Mouse (Mus musculus) heart, embryonic 14.5 days (tissue): ENCODE data around the gene Ube2cbp. TPM values are rescaled to one million over a fixed set of nuclear protein-coding genes. Genes with fewer than 3 reads are reported as not detected.

Source experiments
- ATAC-seq: fragments of 200-750 bp; cut with Nextera tagmentation; 2 replicates; pipeline ENCODE4 v1.8.0; 2017; ENCODE audit warnings: low read depth, moderate TSS enrichment; ENCODE audit not compliant: insufficient number of reproducible peaks, insufficient read depth, low FRiP score
- H3K27ac ChIP-seq, 2 experiments: fragments of 200-500 bp in 1 of 2; fragments of 300-500 bp in 1 of 2; sonication (generic) in 1 of 2; replicated peaks in 1 of 2; 2 replicates each; pipeline ENCODE4 v1.5.1; 2012 to 2014; ENCODE audit warnings: low read depth in 2 of 2, low read length in 2 of 2, control low read depth in 1 of 2, mild to moderate bottlenecking in 1 of 2, mixed read lengths in 1 of 2; ENCODE audit not compliant: control insufficient read depth in 1 of 2, insufficient read depth in 1 of 2
- H3K27me3 ChIP-seq: fragments of 300-500 bp; sonication (generic); 2 replicates; pipeline ENCODE4 v1.6.1; 2014; ENCODE audit warnings: mild to moderate bottlenecking, low read length, control low read depth; ENCODE audit not compliant: control insufficient read depth, insufficient read depth
- H3K36me3 ChIP-seq: fragments of 300-500 bp; sonication (generic); 2 replicates; pipeline ENCODE4 v1.6.1; 2014; ENCODE audit warnings: mild to moderate bottlenecking, control low read depth, low read length, mixed read lengths; ENCODE audit not compliant: control insufficient read depth, insufficient read depth
- H3K4me1 ChIP-seq, 2 experiments: fragments of 200-500 bp in 1 of 2; fragments of 300-500 bp in 1 of 2; sonication (generic) in 1 of 2; 2 replicates each; pipeline ENCODE4 v1.6.1; 2012 to 2014; ENCODE audit warnings: low read length in 2 of 2, control low read depth in 1 of 2, mixed read lengths in 1 of 2; ENCODE audit not compliant: control insufficient read depth in 2 of 2, insufficient read depth in 2 of 2
- H3K4me2 ChIP-seq: fragments of 300-500 bp; sonication (generic); 2 replicates; pipeline ENCODE4 v1.6.1; 2014; ENCODE audit warnings: mild to moderate bottlenecking, low read length
- H3K4me3 ChIP-seq, 2 experiments: fragments of 200-500 bp in 1 of 2; fragments of 300-500 bp in 1 of 2; sonication (generic) in 1 of 2; 2 replicates each; pipeline ENCODE4 v1.5.1; 2012 to 2014; ENCODE audit warnings: low read length in 2 of 2, mild to moderate bottlenecking in 2 of 2, control low read depth in 1 of 2, low read depth in 1 of 2, moderate library complexity in 1 of 2; ENCODE audit not compliant: control insufficient read depth in 1 of 2, insufficient read depth in 1 of 2
- H3K9ac ChIP-seq: fragments of 300-500 bp; sonication (generic); 2 replicates; pipeline ENCODE4 v1.6.1; 2014; ENCODE audit warnings: mild to moderate bottlenecking, low read length
- H3K9me3 ChIP-seq: fragments of 300-500 bp; sonication (generic); 2 replicates; pipeline ENCODE4 v1.6.1; 2016; ENCODE audit warnings: low read length, control low read depth; ENCODE audit not compliant: control insufficient read depth
- WGBS: fragments of 180-500 bp; shearing (Covaris S2); extraction: QIAGEN DNeasy Blood & Tissue Kit; methylation state at CpG from one replicate; pipeline ENCODE4 v1.1.7; 2014; 5-methylcytosine and 5-hydroxymethylcytosine counted together
- polyA plus RNA-seq: library from polyadenylated mRNA; unstranded; fragments of >200 nt; fragmentation: Nextera tagmentation; extraction: Ambion mirVana; gene quantifications from 2 replicates; pipeline ENCODE4 v1.2.1, GENCODE M21; 2014

Gene Ube2cbp
- polyA plus RNA-seq, 1 experiment from 2014 or later = 4.6 TPM

DNA sequence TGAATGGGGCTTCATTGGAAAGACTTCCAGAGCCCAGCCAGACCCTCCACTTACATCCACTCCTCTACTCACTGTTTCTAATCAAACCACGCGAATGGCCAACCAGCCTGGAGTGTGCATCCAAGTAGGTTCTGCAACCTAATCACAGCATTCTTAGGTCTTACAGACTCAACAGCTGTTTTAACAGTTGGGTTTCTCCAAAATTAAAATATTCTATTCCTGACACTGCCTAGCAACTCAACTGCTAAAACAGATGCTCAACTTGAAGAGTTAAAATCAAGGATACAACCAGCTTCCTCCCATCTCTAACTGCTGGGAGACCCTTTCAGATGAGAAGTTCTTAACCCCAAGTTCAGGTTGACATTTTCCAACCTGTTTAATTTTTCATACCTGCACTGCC, 74.0 kb downstream of the Ube2cbp start:
- Histone ChIP-seq H3K4me2 (no peak overlapping the region), H3K9ac (no peak overlapping the region), H3K27ac (no peak overlapping the region), H3K27me3 (no peaks in the 10 kb centered on the region), H3K9me3 (peaks cover 4% of the 10 kb centered on the region; the same call in 1 of the 2 replicates), H3K4me3 (no peak overlapping the region), H3K36me3 (no peaks in the 10 kb centered on the region), H3K4me1 (peaks cover 3 to 4% of the 10 kb centered on the region in 2 experiments; a peak in 3 of 4 replicates)
- WGBS = 75% methylated on average over 2 of the region's 2 CpGs
- no peak for ATAC-seq

DNA sequence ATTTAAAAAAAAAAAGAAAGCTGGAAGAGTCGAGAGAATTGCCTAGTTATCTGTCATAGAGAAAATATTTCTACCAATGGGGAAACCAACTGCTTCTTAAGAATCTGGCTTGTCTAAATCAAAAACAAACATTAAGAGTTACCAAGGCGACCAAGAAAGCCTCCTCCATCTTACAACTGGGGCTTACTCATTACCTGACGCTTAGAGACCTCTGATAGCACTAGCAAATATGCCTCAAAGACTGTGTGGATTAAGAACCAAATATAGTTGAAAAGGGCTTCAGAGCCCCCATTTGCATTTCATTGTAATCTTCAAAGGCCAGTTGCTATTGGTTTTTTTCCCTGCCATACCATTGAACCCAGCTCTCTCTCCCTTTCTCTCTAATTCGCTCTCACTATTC, 76.2 kb downstream of the Ube2cbp start:
- Histone ChIP-seq H3K27ac (no peak overlapping the region), H3K36me3 (no peaks in the 10 kb centered on the region), H3K27me3 (no peaks in the 10 kb centered on the region), H3K9me3 (peaks cover 6% of the 10 kb centered on the region; the same call in 1 of the 2 replicates), H3K4me1 (peaks cover 0 to 4% of the 10 kb centered on the region in 2 experiments; a peak in 2 of 4 replicates), H3K4me3 (no peak overlapping the region), H3K4me2 (no peak overlapping the region), H3K9ac (no peak overlapping the region)
- 68% methylated on average over 4 of the region's 4 CpGs for WGBS
- ATAC-seq = no peak

DNA sequence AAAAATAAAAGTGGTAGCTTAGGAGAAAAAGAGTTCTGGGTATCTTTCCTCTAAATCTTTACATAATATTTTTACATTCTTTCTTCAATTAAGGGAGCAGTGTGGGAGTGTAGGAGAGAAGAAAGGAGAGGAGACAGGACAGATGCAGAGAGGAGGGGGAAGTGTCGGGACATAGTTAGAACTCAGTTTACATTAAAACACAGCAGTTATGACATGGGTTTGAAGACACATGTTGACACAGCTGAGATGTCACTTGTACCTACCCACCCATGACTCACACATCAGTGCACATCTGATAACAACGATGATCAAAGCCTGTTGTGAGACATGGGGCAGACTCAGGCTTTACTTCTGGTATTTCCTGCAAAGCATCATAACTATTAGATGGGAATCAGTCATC, 87.8 kb downstream of the Ube2cbp start:
- Histone ChIP-seq H3K27ac (no peak overlapping the region), H3K27me3 (no peaks in the 10 kb centered on the region), H3K36me3 (no peaks in the 10 kb centered on the region), H3K4me3 (no peak overlapping the region), H3K4me2 (no peak overlapping the region), H3K4me1 (no peaks in the 10 kb centered on the region), H3K9ac (no peak overlapping the region), H3K9me3 (no peaks in the 10 kb centered on the region)
- WGBS = 65% methylated on average over 2 of the region's 2 CpGs
- ATAC-seq = no peak

DNA sequence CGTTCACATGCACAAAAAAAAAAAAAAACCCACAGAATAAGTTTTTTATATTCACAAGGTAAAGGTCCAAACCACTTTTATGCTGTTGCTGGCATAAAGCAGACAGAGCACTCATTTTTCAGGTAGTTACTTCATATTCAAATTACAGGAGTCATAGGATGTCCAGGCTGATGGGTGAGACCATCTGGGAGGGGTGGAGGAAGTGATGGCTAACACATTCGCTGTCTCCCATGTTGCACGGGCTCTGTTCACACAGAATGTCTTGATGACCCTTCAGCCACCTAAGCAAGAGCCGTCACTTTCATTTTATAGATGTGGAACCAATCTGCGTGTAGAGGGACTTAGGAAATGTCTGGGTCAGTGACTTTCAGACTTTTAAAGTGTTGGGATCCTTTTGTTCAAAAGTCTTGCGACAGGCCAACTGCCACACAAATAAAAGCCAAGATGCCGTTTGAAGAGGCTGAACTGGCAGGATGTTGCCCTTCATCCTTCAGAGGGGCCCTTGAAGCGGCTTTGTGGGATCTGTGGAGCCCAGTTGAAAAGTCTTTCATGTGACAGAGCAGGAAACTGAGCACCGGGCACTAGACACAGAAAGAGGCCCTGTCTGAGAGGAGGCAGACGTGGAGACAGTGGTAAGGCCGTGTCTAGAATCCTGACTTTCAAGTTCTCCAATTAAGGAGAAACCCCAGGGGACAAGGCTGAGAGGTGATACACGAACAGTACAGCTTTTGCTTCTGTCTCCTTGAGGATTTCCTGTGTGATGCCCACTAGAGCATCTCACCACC, 91.8 kb downstream of the Ube2cbp start:
- H3K27me3 ChIP-seq = no peaks in the 10 kb centered on the region
- H3K36me3 ChIP-seq = no peaks in the 10 kb centered on the region
- H3K27ac ChIP-seq = no peak overlapping the region
- ATAC-seq = no peak
- no peak overlapping the region for H3K4me2 ChIP-seq
- 66% methylated on average over 12 of the region's 12 CpGs for WGBS
- H3K4me3 ChIP-seq = no peak overlapping the region
- no peak overlapping the region for H3K9ac ChIP-seq
- no peaks in the 10 kb centered on the region for H3K9me3 ChIP-seq
- no peaks in the 10 kb centered on the region for H3K4me1 ChIP-seq

DNA sequence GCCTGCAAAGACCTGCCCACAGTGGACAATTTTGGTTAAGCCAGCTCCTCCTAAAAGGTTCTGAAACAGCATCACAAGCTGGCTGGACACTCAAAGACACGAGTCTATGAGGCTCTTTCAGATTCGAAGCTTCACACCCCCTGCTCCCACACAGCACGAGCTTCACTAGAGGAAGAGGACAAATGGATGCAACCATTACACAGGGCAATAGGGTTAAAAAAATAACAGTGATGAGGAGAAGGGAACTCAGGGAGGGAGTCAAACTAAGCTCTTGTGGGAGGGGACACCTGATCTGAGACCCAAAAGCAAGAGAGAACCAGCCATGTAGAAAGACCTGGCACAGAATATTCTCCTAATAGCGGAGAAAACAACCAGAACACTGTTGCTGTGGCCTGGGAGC, 95.5 kb downstream of the Ube2cbp start:
- no peak for ATAC-seq
- WGBS = 84% methylated on average over 4 of the region's 4 CpGs

DNA sequence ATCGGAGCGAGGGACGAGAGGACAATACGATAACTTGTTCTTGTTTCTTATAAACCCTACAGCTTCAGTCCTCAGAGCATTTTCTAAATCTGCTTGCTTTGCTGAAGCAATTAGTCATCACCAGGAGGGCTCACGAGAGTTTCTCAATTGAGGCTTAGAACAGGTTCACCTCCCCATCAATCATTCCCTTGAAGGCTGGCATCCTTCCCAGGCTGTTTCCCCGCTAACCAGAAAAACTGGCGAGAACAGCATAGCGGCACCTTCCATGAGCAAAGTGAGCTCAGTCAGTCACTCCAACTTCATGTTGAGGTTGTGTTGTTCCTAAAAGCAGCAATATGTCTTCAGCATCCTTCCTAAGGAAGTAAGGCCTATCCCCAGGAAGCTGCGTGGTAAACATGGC, 104.2 kb downstream of the Ube2cbp start:
- Histone ChIP-seq H3K9ac (no peak overlapping the region), H3K27ac (no peak overlapping the region), H3K9me3 (no peaks in the 10 kb centered on the region), H3K36me3 (no peaks in the 10 kb centered on the region), H3K4me3 (no peak overlapping the region), H3K27me3 (no peaks in the 10 kb centered on the region), H3K4me1 (peaks cover 3 to 6% of the 10 kb centered on the region in 2 experiments; a peak in 2 of 4 replicates), H3K4me2 (no peak overlapping the region)
- WGBS = 54% methylated on average over 9 of the region's 9 CpGs
- no peak for ATAC-seq

More for the DNA sequence above, 95.5 kb downstream of the Ube2cbp start:
- H3K27ac ChIP-seq = no peak overlapping the region
- H3K4me3 ChIP-seq = no peak overlapping the region
- no peaks in the 10 kb centered on the region for H3K4me1 ChIP-seq
- no peaks in the 10 kb centered on the region for H3K9me3 ChIP-seq
- H3K9ac ChIP-seq = no peak overlapping the region
- H3K36me3 ChIP-seq = no peaks in the 10 kb centered on the region
- H3K27me3 ChIP-seq = no peaks in the 10 kb centered on the region
- no peak overlapping the region for H3K4me2 ChIP-seq

DNA sequence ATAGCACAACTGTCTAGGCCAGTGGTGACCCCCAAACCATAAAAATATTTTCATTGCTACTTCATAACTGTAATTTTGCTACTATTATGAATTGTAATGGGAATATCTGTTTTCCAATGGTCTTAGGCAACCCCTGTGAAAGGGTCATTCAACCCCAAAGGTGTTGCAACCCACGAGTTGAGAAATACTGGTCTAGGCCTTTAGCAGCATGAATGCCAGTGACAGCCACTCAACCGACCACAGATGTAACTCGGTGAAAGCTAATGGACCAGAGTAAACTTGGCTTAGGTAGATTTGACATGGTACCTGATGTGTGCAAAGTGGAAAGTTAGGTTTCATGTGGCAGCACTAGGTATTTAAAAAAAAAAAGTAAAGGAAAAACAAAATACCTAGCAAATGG, 108.9 kb downstream of the Ube2cbp start:
- Histone ChIP-seq H3K36me3 (no peaks in the 10 kb centered on the region), H3K4me3 (no peak overlapping the region), H3K27me3 (no peaks in the 10 kb centered on the region), H3K4me2 (no peak overlapping the region), H3K9ac (no peak overlapping the region), H3K4me1 (peaks cover 0 to 3% of the 10 kb centered on the region in 2 experiments; a peak in 1 of 4 replicates), H3K9me3 (no peaks in the 10 kb centered on the region), H3K27ac (no peak overlapping the region)
- ATAC-seq = no peak
- 79% methylated on average over 3 of the region's 3 CpGs for WGBS

DNA sequence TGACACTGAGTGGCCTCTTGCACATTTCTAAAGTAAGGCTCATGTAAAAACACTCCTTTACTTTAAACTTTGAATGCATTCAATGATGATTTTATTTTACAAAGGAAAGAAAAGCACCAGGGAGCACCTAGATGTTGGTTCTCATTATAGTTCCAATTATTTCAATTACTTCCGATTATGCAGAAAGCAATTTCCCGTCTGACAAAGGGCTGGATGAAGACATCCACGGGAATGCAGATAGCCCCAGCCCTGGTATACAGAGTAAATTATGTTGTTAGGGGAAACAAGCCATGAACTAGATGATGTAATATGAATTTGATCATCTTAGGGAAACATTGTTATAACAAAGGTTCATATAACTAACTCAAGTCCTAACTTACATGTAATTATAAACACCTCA, 113.3 kb downstream of the Ube2cbp start:
- Histone ChIP-seq H3K36me3 (no peaks in the 10 kb centered on the region), H3K9me3 (no peaks in the 10 kb centered on the region), H3K9ac (no peak overlapping the region), H3K27me3 (no peaks in the 10 kb centered on the region), H3K27ac (no peak overlapping the region), H3K4me1 (no peaks in the 10 kb centered on the region), H3K4me3 (no peak overlapping the region), H3K4me2 (no peak overlapping the region)
- ATAC-seq = no peak
- WGBS = 74% methylated on average over 3 of the region's 3 CpGs
